Mouse (Mus musculus) lung, adult 10 weeks (tissue): Measurements from ENCODE around the gene Rdh5. TPM values are rescaled to one million over a fixed set of nuclear protein-coding genes. Genes with fewer than 3 reads are reported as not detected.

ENCODE experiments used
- polyA plus RNA-seq: library from polyadenylated mRNA; stranded (reverse); fragments of 350-450 nt; fragmentation: Illumina TruSeq; extraction: RNeasy Lipid Tissue Mini Kit (QIAGEN cat#74804); gene quantifications from one replicate; pipeline ENCODE4 v1.2.3, GENCODE M21; 2014; ENCODE audit warnings: low read depth, low replicate concordance; ENCODE audit not compliant: insufficient read depth

The Rdh5 gene
- polyA plus RNA-seq, result 6.0 TPM

GRCm38 (mm10) chr10:128922822-128923012 is at the start of gene Rdh5:
TSS of gene Rdh5 (minus strand) at chr10:128922888.

GRCm38 (mm10) chr10:128960590-128961584 is 38.2 kb upstream of the Rdh5 start, which contains the start of gene Mettl7b:
TSS of gene Mettl7b (minus strand) at chr10:128960988.

GRCm38 (mm10) chr10:128933574-128933973 is 10.9 kb upstream of the Rdh5 start, which contains the start of gene Itga7:
TSS of gene Itga7 (plus strand) at chr10:128933818.

GRCm38 (mm10) chr10:128923935-128924334 is 1.2 kb upstream of the Rdh5 start, which contains the start of gene Bloc1s1:
TSS of gene Bloc1s1 (minus strand) at chr10:128924035.

GRCm38 (mm10) chr10:128900698-128901097 is 22.0 kb downstream of the Rdh5 start, which contains the start of gene Cd63:
TSS of gene Cd63 (plus strand) at chr10:128900989.

GRCm38 (mm10) chr10:128891296-128892094 is 31.2 kb downstream of the Rdh5 start, which contains the start of gene Gdf11:
TSS of gene Gdf11 (minus strand) at chr10:128891718.

Other genes with a start within 250 kb of the Rdh5 start
- gene Suox, start 248.8 kb downstream of the Rdh5 start, polyA plus RNA-seq, result 10.1 TPM
- 55.5 TPM for gene Rab5b, start 226.6 kb downstream of the Rdh5 start, polyA plus RNA-seq
- gene Pmel, start 218.7 kb downstream of the Rdh5 start, polyA plus RNA-seq, result 0.31 TPM
- gene Cdk2, start 217.9 kb downstream of the Rdh5 start, polyA plus RNA-seq, result 11.7 TPM
- 19.2 TPM for gene Dgka, start 178.0 kb downstream of the Rdh5 start, polyA plus RNA-seq
- 25.4 TPM for gene Pym1, start 175.0 kb downstream of the Rdh5 start, polyA plus RNA-seq
- 10.5 TPM for gene Mmp19, start 132.0 kb downstream of the Rdh5 start, polyA plus RNA-seq
- 37.5 TPM for gene Dnajc14, start 118.8 kb downstream of the Rdh5 start, polyA plus RNA-seq
- gene Tmem198b, start 118.5 kb downstream of the Rdh5 start, polyA plus RNA-seq, result 6.7 TPM
- gene Sarnp, start 105.6 kb downstream of the Rdh5 start, polyA plus RNA-seq, result 97.3 TPM
- gene Ormdl2, start 101.2 kb downstream of the Rdh5 start, polyA plus RNA-seq, result 65.0 TPM
- 0.65 TPM for gene Gdf11, start 31.2 kb downstream of the Rdh5 start, polyA plus RNA-seq
- gene Cd63, start 21.9 kb downstream of the Rdh5 start, polyA plus RNA-seq, result 322 TPM
- 331 TPM for gene Bloc1s1, start 1.1 kb upstream of the Rdh5 start, polyA plus RNA-seq
- 14.2 TPM for gene Itga7, start 10.9 kb upstream of the Rdh5 start, polyA plus RNA-seq
- gene Mettl7b, start 38.1 kb upstream of the Rdh5 start, polyA plus RNA-seq, result not detected
- gene Olfr9, start 66.5 kb upstream of the Rdh5 start, polyA plus RNA-seq, result not detected
- gene Olfr763, start 87.9 kb upstream of the Rdh5 start, polyA plus RNA-seq, result not detected
- not detected for gene Olfr764-ps1, start 117.0 kb upstream of the Rdh5 start, polyA plus RNA-seq
- not detected for gene Olfr765, start 127.1 kb upstream of the Rdh5 start, polyA plus RNA-seq
- not detected for gene Olfr766-ps1, start 146.1 kb upstream of the Rdh5 start, polyA plus RNA-seq
- gene Olfr767, start 160.0 kb upstream of the Rdh5 start, polyA plus RNA-seq, result not detected
- not detected for gene Olfr768, start 176.5 kb upstream of the Rdh5 start, polyA plus RNA-seq
- gene Olfr769, start 195.0 kb upstream of the Rdh5 start, polyA plus RNA-seq, result not detected
- gene Olfr770, start 216.1 kb upstream of the Rdh5 start, polyA plus RNA-seq, result not detected
- not detected for gene Olfr771, start 241.9 kb upstream of the Rdh5 start, polyA plus RNA-seq